Mouse (Mus musculus) testis, adult 2 months (tissue): ENCODE results near the gene Snx18. TPM values are rescaled to one million over a fixed set of nuclear protein-coding genes. Genes with fewer than 3 reads are reported as not detected.

Experiments used
- H3K27ac ChIP-seq: fragments of 200-500 bp; 2 replicates; pipeline ENCODE4 v1.5.1; 2012; ENCODE audit warnings: low read depth, low read length; ENCODE audit not compliant: control insufficient read depth, insufficient read depth
- H3K27me3 ChIP-seq: fragments of 200-500 bp; 2 replicates; pipeline ENCODE4 v1.6.1; 2012; ENCODE audit warnings: mild to moderate bottlenecking, low read length, moderate library complexity; ENCODE audit not compliant: control insufficient read depth, insufficient read depth
- H3K36me3 ChIP-seq: fragments of 200-500 bp; 2 replicates; pipeline ENCODE4 v1.6.1; 2012; ENCODE audit warnings: mild to moderate bottlenecking, low read length; ENCODE audit not compliant: control insufficient read depth, insufficient read depth
- H3K4me1 ChIP-seq: fragments of 200-500 bp; 2 replicates; pipeline ENCODE4 v1.6.1; 2012; ENCODE audit warnings: low read length; ENCODE audit not compliant: control insufficient read depth, insufficient read depth
- H3K4me3 ChIP-seq: fragments of 200-500 bp; 2 replicates; pipeline ENCODE4 v1.5.1; 2012; ENCODE audit warnings: low read depth, mild to moderate bottlenecking, low read length, moderate library complexity, mixed read lengths; ENCODE audit not compliant: control insufficient read depth
- CTCF ChIP-seq: fragments of 200-500 bp; IDR thresholded peaks from 2 replicates; pipeline ENCODE4 v1.5.1; 2012; ENCODE audit warnings: low read depth, mild to moderate bottlenecking, inconsistent platforms, low read length, moderate library complexity; ENCODE audit not compliant: control insufficient read depth, insufficient read depth, insufficient replicate concordance
- POLR2A ChIP-seq: fragments of 200-500 bp; IDR thresholded peaks from 2 replicates; pipeline ENCODE4 v1.6.1; 2012; ENCODE audit warnings: low read depth, mild to moderate bottlenecking, inconsistent platforms, low read length, moderate library complexity; ENCODE audit not compliant: control insufficient read depth
- polyA plus RNA-seq: library from polyadenylated mRNA; depleted of rRNA; stranded (reverse); fragments of >200 nt; gene quantifications from 2 replicates; pipeline ENCODE4 v1.2.3, GENCODE M21; 2012

Gene Snx18
- polyA plus RNA-seq, 1 experiment = 2.0 TPM

DNA sequence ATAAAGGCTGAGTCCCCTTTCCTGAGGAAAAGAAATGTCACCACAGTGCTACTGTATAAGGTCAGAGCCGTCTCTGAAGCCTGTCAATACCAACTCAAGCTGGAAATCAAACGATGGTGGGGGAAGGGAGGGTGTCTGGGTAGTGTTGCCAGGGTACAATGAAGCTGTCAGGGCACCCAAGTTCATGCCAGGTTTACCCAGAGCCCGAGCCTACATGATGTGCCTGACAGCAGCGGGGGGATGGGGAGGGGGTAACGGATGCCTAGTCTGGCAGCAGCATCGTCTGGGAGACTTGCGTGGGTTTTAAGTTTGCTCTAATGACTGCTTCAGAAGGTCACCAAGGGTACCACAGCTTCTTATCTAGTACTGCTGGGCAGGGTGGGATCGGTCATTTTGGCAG is 23.1 kb downstream of the Snx18 start:
- TF ChIP-seq POLR2A = no peak
- Histone ChIP-seq H3K36me3 (no peaks in the 10 kb centered on the region), H3K27ac (no peak overlapping the region), H3K27me3 (no peaks in the 10 kb centered on the region), H3K4me3 (no peak overlapping the region), H3K4me1 (no peaks in the 10 kb centered on the region)

DNA sequence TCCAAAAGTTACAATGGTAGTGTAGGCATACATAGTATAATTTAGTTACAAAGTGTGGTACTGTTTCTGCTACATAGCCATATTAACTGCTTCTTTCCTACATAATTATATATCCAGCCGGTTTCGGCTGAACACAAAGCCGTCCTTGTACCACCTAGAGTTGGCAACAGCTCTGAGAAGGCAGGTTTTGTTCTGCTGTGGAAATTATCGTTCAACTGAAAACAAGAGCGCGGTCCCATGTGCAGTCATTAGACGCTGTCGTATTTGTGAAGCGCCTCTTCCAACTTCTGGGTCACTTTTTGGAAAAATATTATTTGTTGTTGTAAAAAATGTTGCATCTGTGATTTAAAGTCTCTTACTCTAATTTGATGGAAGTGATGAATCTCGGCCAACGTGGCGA is 24.0 kb downstream of the Snx18 start:
- Histone ChIP-seq H3K27me3 (no peaks in the 10 kb centered on the region), H3K27ac (no peak overlapping the region), H3K36me3 (no peaks in the 10 kb centered on the region), H3K4me3 (no peak overlapping the region), H3K4me1 (no peaks in the 10 kb centered on the region)
- TF ChIP-seq POLR2A = no peak
- TF ChIP-seq CTCF = no peak

DNA sequence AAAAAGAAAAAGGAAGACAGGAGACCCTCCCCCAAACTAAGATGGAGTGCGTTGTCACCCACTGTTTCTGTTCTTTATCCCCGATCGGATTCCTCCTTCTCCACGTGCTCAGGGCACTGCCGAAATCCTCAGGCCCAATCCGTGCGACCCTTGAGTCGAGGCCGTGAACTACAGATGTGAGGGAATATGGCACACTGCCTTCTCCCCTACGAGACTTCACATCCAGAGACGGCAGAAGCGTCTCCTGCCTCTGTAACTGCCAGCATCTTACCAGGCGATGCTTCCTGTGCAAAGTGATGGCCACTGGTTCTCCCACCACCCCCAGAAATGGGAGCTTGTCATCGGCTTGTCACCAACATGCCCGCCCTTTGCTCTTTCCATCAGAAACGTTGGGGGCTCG is 24.7 kb downstream of the Snx18 start:
- no peaks in the 10 kb centered on the region for H3K36me3 ChIP-seq

DNA sequence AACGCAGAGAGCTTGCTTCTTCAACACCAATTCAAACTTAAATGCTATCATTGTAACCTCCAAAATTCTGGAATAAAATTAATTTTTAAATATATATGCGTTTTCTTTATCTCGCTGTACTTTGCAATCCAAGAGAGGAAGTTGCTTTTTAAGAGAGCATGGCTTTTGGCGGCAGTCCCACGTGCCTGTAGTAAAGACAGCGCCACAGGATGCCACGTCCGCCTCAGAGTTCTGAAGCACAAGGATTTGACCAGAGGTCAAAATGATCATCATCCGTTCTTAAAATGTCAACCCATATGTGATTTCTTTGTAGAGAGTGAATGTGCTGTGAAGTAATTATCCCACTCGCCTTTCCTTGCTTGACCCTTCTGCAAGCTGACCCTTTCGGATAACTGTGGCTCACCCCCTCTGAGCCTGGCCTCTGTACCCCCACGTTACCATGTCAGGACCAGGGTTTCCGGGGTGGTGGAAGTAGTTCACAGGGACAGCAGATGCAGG is 25.6 kb downstream of the Snx18 start:
- no peak overlapping the region for H3K27ac ChIP-seq
- no peaks in the 10 kb centered on the region for H3K4me1 ChIP-seq
- no peaks in the 10 kb centered on the region for H3K36me3 ChIP-seq
- TF ChIP-seq POLR2A (no peak), CTCF (no peak)
- no peaks in the 10 kb centered on the region for H3K27me3 ChIP-seq
- no peak overlapping the region for H3K4me3 ChIP-seq

More for the DNA sequence above, 24.7 kb downstream of the Snx18 start:
- Histone ChIP-seq H3K4me3 (no peak overlapping the region), H3K4me1 (no peaks in the 10 kb centered on the region), H3K27ac (no peak overlapping the region), H3K27me3 (no peaks in the 10 kb centered on the region)
- TF ChIP-seq CTCF (no peak), POLR2A (no peak)

DNA sequence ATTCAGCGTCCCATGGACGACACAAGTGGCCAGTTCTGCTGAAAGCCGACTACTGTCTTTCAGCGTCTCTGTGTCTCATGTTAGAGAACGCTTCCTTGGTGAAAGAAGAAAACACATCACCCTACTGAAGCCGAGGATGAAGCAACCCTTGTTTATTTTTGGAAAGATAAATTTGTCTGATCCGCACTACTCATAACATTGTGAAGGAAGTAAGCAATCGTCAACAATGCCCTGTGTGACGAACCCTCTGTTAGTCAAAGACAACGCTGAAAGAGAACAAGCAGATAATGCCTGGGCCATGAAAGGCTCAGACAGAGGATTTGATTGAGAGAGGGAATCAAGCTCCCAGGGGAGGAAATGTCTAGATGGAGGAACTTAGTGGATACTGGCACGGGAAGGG is 27.0 kb downstream of the Snx18 start:
- Histone ChIP-seq H3K36me3 (no peaks in the 10 kb centered on the region), H3K27me3 (no peaks in the 10 kb centered on the region), H3K4me1 (no peaks in the 10 kb centered on the region), H3K27ac (no peak overlapping the region), H3K4me3 (no peak overlapping the region)
- no peak for TF ChIP-seq CTCF
- TF ChIP-seq POLR2A = no peak

DNA sequence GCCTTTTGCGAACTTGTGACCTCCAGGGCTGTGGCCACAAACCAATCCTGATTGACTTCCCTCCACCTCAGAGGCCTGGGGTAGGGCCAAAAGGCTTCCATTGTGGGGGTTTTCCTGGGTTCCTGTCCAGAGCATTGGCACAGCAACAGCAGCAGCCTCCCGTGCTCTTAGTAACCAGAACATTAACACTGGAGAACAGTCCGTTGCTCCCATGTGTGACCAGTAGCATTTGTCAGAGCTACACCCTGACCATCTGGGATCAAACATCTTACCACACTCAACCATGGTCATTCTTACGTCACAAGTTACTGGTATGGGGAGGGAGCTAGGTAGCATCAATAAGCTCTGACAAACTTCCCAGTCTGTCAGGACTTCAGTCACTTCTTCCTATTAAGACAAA is 28.1 kb downstream of the Snx18 start:
- TF ChIP-seq CTCF (no peak), POLR2A (no peak)
- H3K4me3 ChIP-seq = no peak overlapping the region
- no peak overlapping the region for H3K27ac ChIP-seq
- no peaks in the 10 kb centered on the region for H3K4me1 ChIP-seq
- H3K36me3 ChIP-seq = no peaks in the 10 kb centered on the region
- H3K27me3 ChIP-seq = no peaks in the 10 kb centered on the region

DNA sequence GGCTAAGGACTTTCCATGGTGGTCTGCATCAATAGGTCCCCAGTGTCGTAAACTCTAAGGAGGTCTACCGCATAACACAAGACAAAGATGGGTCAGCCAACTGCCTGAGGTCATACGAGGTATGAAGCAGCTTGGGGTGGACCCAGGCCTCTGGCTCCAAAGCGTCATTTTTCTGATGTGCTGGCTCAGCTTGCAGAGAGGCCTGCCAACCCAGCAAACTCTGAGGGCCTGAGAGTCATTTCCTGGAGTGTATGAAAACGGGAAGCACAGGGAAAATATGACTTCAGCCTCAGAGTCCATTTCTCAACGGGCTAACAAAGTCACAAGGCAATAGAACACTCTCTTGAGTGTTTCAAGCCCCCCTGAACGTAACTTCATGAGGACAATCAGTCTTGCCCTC is 28.9 kb downstream of the Snx18 start:
- Histone ChIP-seq H3K4me1 (no peaks in the 10 kb centered on the region), H3K27me3 (no peaks in the 10 kb centered on the region), H3K4me3 (no peak overlapping the region), H3K27ac (no peak overlapping the region), H3K36me3 (no peaks in the 10 kb centered on the region)
- no peak for TF ChIP-seq POLR2A
- no peak for TF ChIP-seq CTCF
